Mouse (Mus musculus) liver, embryonic 14.5 days (tissue): ENCODE measurements around the gene Tspan2.

Source experiments
- CTCF ChIP-seq: IDR thresholded peaks from 2 replicates; pipeline ENCODE4 v1.5.1; 2016; ENCODE audit warnings: antibody characterized with exemption, low read depth, control low read depth
- EP300 ChIP-seq: IDR thresholded peaks from 2 replicates; pipeline ENCODE4 v1.6.1; 2016; ENCODE audit warnings: antibody characterized with exemption, low read depth

DNA sequence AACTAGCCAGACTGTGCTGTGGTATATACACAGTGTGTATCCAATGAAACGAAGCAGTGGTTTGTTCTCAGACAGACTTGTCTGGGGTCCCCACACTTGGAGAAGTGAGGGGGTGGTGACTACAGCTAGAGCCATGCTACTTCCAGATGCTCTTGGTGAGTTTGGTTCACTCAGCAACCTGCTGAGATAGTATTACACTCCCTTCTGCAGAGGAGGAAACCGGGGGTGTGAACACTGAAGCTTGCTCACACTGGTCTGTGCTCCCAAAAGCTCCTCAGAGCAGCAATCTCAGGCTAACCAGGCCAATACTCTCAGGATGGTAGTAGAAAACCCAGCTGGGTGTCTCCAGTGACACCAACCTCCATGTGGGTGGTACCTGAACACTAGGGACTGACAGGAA is 36.2 kb upstream of the Tspan2 start:
- TF ChIP-seq CTCF (no peak), EP300 (no peak)
